Mouse (Mus musculus): ENCODE measurements around the gene B630019K06Rik.

GRCm38 (mm10) chrX:8892343-8893155 lies at the start of gene B630019K06Rik:
- TF ChIP-seq CTCF (IDR thresholded peaks at IDR 0.05 in 2 of 3, conservative IDR thresholded peaks at IDR 0.05 in 1 of 3; ENCODE audit: control insufficient read depth in 1 of 3, insufficient read depth in 1 of 3, low read depth in 2 of 3, low read length in 3 of 3, poor library complexity in 1 of 3, severe bottlenecking in 1 of 3) (no peak), HCFC1 (IDR thresholded peaks at IDR 0.05; ENCODE audit: low read depth, low read length) (no peak), MAX (IDR thresholded peaks at IDR 0.05; ENCODE audit: low read length) (no peak), BHLHE40 (IDR thresholded peaks at IDR 0.05; ENCODE audit: borderline replicate concordance, low read depth, low read length) (no peak), ZKSCAN1 (IDR thresholded peaks at IDR 0.05; ENCODE audit: low read depth, low read length) (no peak), TAL1 (IDR thresholded peaks at IDR 0.05; ENCODE audit: low read length) (no peak)
